In genomic region chr8:114455953-114456352, GRCm38 (mm10) we compare ENCODE assay signal across 10 mouse cellular contexts. TPM values are rescaled to one million over a fixed set of nuclear protein-coding genes. Genes with fewer than 3 reads are reported as not detected.
DNase-seq lines count a peak whose midpoint lies in the region; ATAC-seq and TF ChIP-seq lines count a peak whose summit lies in the region.
"Had no signal": no experiment of that assay in that cellular context is flagged by ENCODE, and none has a peak within 500 bp of the region (broad histone marks: within the 10 kb centered on the region; RNA-seq: fewer than 3 reads in every experiment).

No protein-coding gene starts in this region.

- H3K9me3 ChIP-seq in E14TG2a.4 (ENCODE audit: low read length) (no peaks in the 10 kb centered on the region), ES-Bruce4 (replicated peaks; ENCODE audit: control insufficient read depth, insufficient read depth, low read length, poor library complexity, severe bottlenecking) (no peaks in the 10 kb centered on the region)
- H3K9me3 ChIP-seq in heart, embryonic 10.5 days, result no peaks in the 10 kb centered on the region
- no peaks in the 10 kb centered on the region for H3K9me3 ChIP-seq in liver, embryonic 16.5 days (replicated peaks; ENCODE audit: control insufficient read depth, low read length)
- no peaks in the 10 kb centered on the region for H3K9me3 ChIP-seq in hindbrain, embryonic 11.5 days (ENCODE audit: control insufficient read depth, low read length)

- H3K9ac ChIP-seq in ES-Bruce4 (ENCODE audit: low read depth, poor library complexity, severe bottlenecking), result 0 out of 2 replicates have a peak overlapping the region, but pooled peaks have one; percentile 52
- H3K9ac ChIP-seq in liver, embryonic 16.5 days (ENCODE audit: low read depth, low read length), result no peak overlapping the region
- no peak overlapping the region for H3K9ac ChIP-seq in hindbrain, embryonic 11.5 days (ENCODE audit: low read depth, low read length)

- H3K27me3 ChIP-seq in E14TG2a.4 (ENCODE audit: insufficient read depth, low read length), result no peaks in the 10 kb centered on the region; the same call in 1 of the 2 replicates
- no peaks in the 10 kb centered on the region for H3K27me3 ChIP-seq in ES-Bruce4 (ENCODE audit: control insufficient read depth, insufficient read depth, low read length, poor library complexity, severe bottlenecking)
- H3K27me3 ChIP-seq in heart, embryonic 10.5 days (ENCODE audit: insufficient read depth, poor library complexity, severe bottlenecking), result peaks cover 4% of the 10 kb centered on the region; the same call in 1 of the 2 replicates
- H3K27me3 ChIP-seq in liver, embryonic 16.5 days (ENCODE audit: control insufficient read depth, insufficient read depth, low read depth, low read length), result no peaks in the 10 kb centered on the region
- no peaks in the 10 kb centered on the region for H3K27me3 ChIP-seq in hindbrain, embryonic 11.5 days (ENCODE audit: control insufficient read depth, insufficient read depth, low read length)

- no peak for ATAC-seq in liver, embryonic 16.5 days (ENCODE audit: low read depth)
- no peak for ATAC-seq in hindbrain, embryonic 11.5 days (ENCODE audit: low FRiP score)
- no peak for ATAC-seq in CD4-positive, CD25-positive, alpha-beta regulatory T cell, adult 4 months
- ATAC-seq: hindbrain, embryonic 16.5 days had no signal

- H3K4me3 ChIP-seq in E14TG2a.4 (replicated peaks; ENCODE audit: low read length), result peak overlapping the region; percentile 66
- H3K4me3 ChIP-seq in ES-Bruce4 (ENCODE audit: low read depth, low read length), result peak overlapping the region; percentile 73
- peak overlapping the region; percentile 39 for H3K4me3 ChIP-seq in heart, embryonic 10.5 days
- H3K4me3 ChIP-seq in liver, embryonic 16.5 days (ENCODE audit: low read depth, low read length), result no peak overlapping the region
- H3K4me3 ChIP-seq in hindbrain, embryonic 11.5 days (ENCODE audit: low read depth, low read length), result no peak overlapping the region

- peak; percentile 87 for DNase-seq in heart, embryonic 10.5 days (ENCODE audit: low spot score)
- no peak for DNase-seq in hindbrain, embryonic 11.5 days (ENCODE audit: low spot score)
- no peak for DNase-seq in thymus, postnatal 10 days (ENCODE audit: low spot score in 2 of 2)

- no peak for TF ChIP-seq POLR2A in ES-Bruce4 (IDR thresholded peaks at IDR 0.05; ENCODE audit: insufficient read depth, low read length)

- H3K36me3 ChIP-seq in E14TG2a.4 (ENCODE audit: insufficient read depth, low read length) (peaks cover 5% of the 10 kb centered on the region), ES-Bruce4 (ENCODE audit: control insufficient read depth, insufficient read depth, low read length, poor library complexity, severe bottlenecking) (no peaks in the 10 kb centered on the region; the same call in 1 of the 2 replicates)
- H3K36me3 ChIP-seq in heart, embryonic 10.5 days, result no peaks in the 10 kb centered on the region
- H3K36me3 ChIP-seq in liver, embryonic 16.5 days (ENCODE audit: control insufficient read depth, insufficient read depth), result no peaks in the 10 kb centered on the region
- no peaks in the 10 kb centered on the region for H3K36me3 ChIP-seq in hindbrain, embryonic 11.5 days (ENCODE audit: control insufficient read depth, insufficient read depth, low read length)

- peak overlapping the region; percentile 21; the same call in 1 of the 2 replicates for H3K4me2 ChIP-seq in liver, embryonic 16.5 days (ENCODE audit: low read depth, low read length)
- no peak overlapping the region for H3K4me2 ChIP-seq in hindbrain, embryonic 11.5 days (replicated peaks; ENCODE audit: low read depth, low read length)

- TF ChIP-seq CTCF in E14TG2a.4 (conservative IDR thresholded peaks at IDR 0.05; ENCODE audit: low read length) (no peak), ES-Bruce4 (IDR thresholded peaks at IDR 0.05; ENCODE audit: low read depth, low read length) (no peak)

- WGBS in heart, embryonic 10.5 days, result 34% methylated on average over 15 of the region's 15 CpGs
- 56% methylated on average over 15 of the region's 15 CpGs for WGBS in liver, embryonic 16.5 days (ENCODE audit: insufficient replicate concordance)
- WGBS in hindbrain, embryonic 11.5 days, result 73% methylated on average over 15 of the region's 15 CpGs

- H3K4me1 ChIP-seq in E14TG2a.4 (replicated peaks; ENCODE audit: low read depth, low read length), result peaks cover 20% of the 10 kb centered on the region
- H3K4me1 ChIP-seq in ES-Bruce4 (ENCODE audit: control insufficient read depth, insufficient read depth, low read length), result peaks cover 3% of the 10 kb centered on the region
- peaks cover 20% of the 10 kb centered on the region for H3K4me1 ChIP-seq in heart, embryonic 10.5 days
- H3K4me1 ChIP-seq in liver, embryonic 16.5 days (ENCODE audit: control insufficient read depth, low read depth, low read length), result no peaks in the 10 kb centered on the region
- H3K4me1 ChIP-seq in hindbrain, embryonic 11.5 days (replicated peaks; ENCODE audit: control insufficient read depth, insufficient read depth, low read length), result no peaks in the 10 kb centered on the region

- TF ChIP-seq EP300 in ES-Bruce4 (IDR thresholded peaks at IDR 0.05; ENCODE audit: insufficient read depth, low read depth, low read length), result no peak

- no peak overlapping the region for H3K27ac ChIP-seq in ES-Bruce4 (ENCODE audit: insufficient read depth, low read length)
- peak overlapping the region; percentile 87 for H3K27ac ChIP-seq in heart, embryonic 10.5 days
- H3K27ac ChIP-seq in liver, embryonic 16.5 days (ENCODE audit: low read length), result no peak overlapping the region
- no peak overlapping the region for H3K27ac ChIP-seq in hindbrain, embryonic 11.5 days (ENCODE audit: low read depth, low read length)

RNA-seq across cellular contexts. Expression of gene Wwox, which starts 16.5 kb away (rescaled TPM):
- 11.3 and 14.0 TPM in 2 replicates for polyA plus RNA-seq in ES-Bruce4 (2011; ENCODE audit: insufficient read depth, insufficient read length, low read depth, missing spikeins)
- polyA plus RNA-seq in heart, embryonic 10.5 days (2016; fragmentation: Nextera tagmentation; extraction: Ambion mirVana), result 9.8 and 10.3 TPM in 2 replicates
- polyA plus RNA-seq in liver, embryonic 16.5 days (2015; fragmentation: Nextera tagmentation; extraction: Ambion mirVana), result 3.4 and 3.5 TPM in 2 replicates
- polyA plus RNA-seq in hindbrain, embryonic 11.5 days (2014; fragmentation: Nextera tagmentation; extraction: Ambion mirVana), result 10.8 and 14.1 TPM in 2 replicates
- polyA plus RNA-seq in CD4-positive, CD25-positive, alpha-beta regulatory T cell, adult 4 months (2017; shearing (Covaris generic)), result 10 to 100 TPM; 13.6 to 20.6 TPM

RNA-seq across cellular contexts. Expression of gene Clec3a, which starts 38.1 kb away (rescaled TPM):
- polyA plus RNA-seq in ES-Bruce4 (2011; ENCODE audit: insufficient read depth, insufficient read length, low read depth, missing spikeins), result not detected in 2 replicates
- not detected in 2 replicates for polyA plus RNA-seq in heart, embryonic 10.5 days (2016; fragmentation: Nextera tagmentation; extraction: Ambion mirVana)
- not detected in 2 replicates for polyA plus RNA-seq in liver, embryonic 16.5 days (2015; fragmentation: Nextera tagmentation; extraction: Ambion mirVana)
- 0.28 TPM in 1 of 2 replicates, not detected in the other for polyA plus RNA-seq in hindbrain, embryonic 11.5 days (2014; fragmentation: Nextera tagmentation; extraction: Ambion mirVana)
- not detected for polyA plus RNA-seq in CD4-positive, CD25-positive, alpha-beta regulatory T cell, adult 4 months (2017; shearing (Covaris generic))
- polyA plus RNA-seq: limb, embryonic 11.5 days; neural tube, embryonic 11.5 days had no signal

Comparison
In these comparisons a context has a peak if more than half of its experiments do, and no peak if none do; other contexts are left out.
1. H3K4me3 ChIP-seq: peak in E14TG2a.4 (single experiment), ES-Bruce4 (single experiment) and heart, embryonic 10.5 days (single experiment); none in liver, embryonic 16.5 days (single experiment) and hindbrain, embryonic 11.5 days (single experiment).